Mouse (Mus musculus) heart, embryonic 16.5 days (tissue): ENCODE results near the gene Krtap6-1. TPM values are rescaled to one million over a fixed set of nuclear protein-coding genes. Genes with fewer than 3 reads are reported as not detected.

ENCODE experiments used
- polyA plus RNA-seq: library from polyadenylated mRNA; unstranded; fragments of >200 nt; fragmentation: Nextera tagmentation; extraction: Ambion mirVana; gene quantifications from 2 replicates; pipeline ENCODE4 v1.2.1, GENCODE M21; 2015

Gene Krtap6-1
- polyA plus RNA-seq, 1 experiment from 2014 or later, result not detected

Other genes with a start within 250 kb of the Krtap6-1 start
- gene Gm20741, start 219.5 kb upstream of the Krtap6-1 start, polyA plus RNA-seq, result not detected in 2 replicates
- not detected in 2 replicates for gene Krtap15, start 211.5 kb upstream of the Krtap6-1 start, polyA plus RNA-seq
- gene Krtap14, start 205.6 kb upstream of the Krtap6-1 start, polyA plus RNA-seq, result not detected in 2 replicates
- not detected in 2 replicates for gene Krtap19-1, start 162.3 kb upstream of the Krtap6-1 start, polyA plus RNA-seq
- not detected in 2 replicates for gene Krtap19-2, start 157.4 kb upstream of the Krtap6-1 start, polyA plus RNA-seq
- not detected in 2 replicates for gene Krtap19-3, start 153.7 kb upstream of the Krtap6-1 start, polyA plus RNA-seq
- not detected in 2 replicates for gene Krtap19-4, start 146.6 kb upstream of the Krtap6-1 start, polyA plus RNA-seq
- not detected in 2 replicates for gene Krtap19-5, start 135.2 kb upstream of the Krtap6-1 start, polyA plus RNA-seq
- not detected in 2 replicates for gene Krtap19-9b, start 99.4 kb upstream of the Krtap6-1 start, polyA plus RNA-seq
- not detected in 2 replicates for gene Krtap16-3, start 68.8 kb upstream of the Krtap6-1 start, polyA plus RNA-seq
- gene Krtap22-2, start 20.9 kb upstream of the Krtap6-1 start, polyA plus RNA-seq, result not detected in 2 replicates
- gene Gm10229, start 16.4 kb upstream of the Krtap6-1 start, polyA plus RNA-seq, result not detected in 2 replicates
- gene Gm10228, start 9.8 kb downstream of the Krtap6-1 start, polyA plus RNA-seq, result not detected in 2 replicates
- not detected in 2 replicates for gene Krtap6-5, start 16.2 kb downstream of the Krtap6-1 start, polyA plus RNA-seq
- gene 1110025L11Rik, start 32.3 kb downstream of the Krtap6-1 start, polyA plus RNA-seq, result not detected in 2 replicates
- gene Krtap6-3, start 52.3 kb downstream of the Krtap6-1 start, polyA plus RNA-seq, result not detected in 2 replicates
- not detected in 2 replicates for gene Gm6358, start 109.2 kb downstream of the Krtap6-1 start, polyA plus RNA-seq
- gene Gm10061, start 119.4 kb downstream of the Krtap6-1 start, polyA plus RNA-seq, result not detected in 2 replicates
- not detected in 2 replicates for gene Gm9789, start 126.3 kb downstream of the Krtap6-1 start, polyA plus RNA-seq
- not detected in 2 replicates for gene Gm7735, start 137.8 kb downstream of the Krtap6-1 start, polyA plus RNA-seq
- gene 1110057P08Rik, start 143.0 kb downstream of the Krtap6-1 start, polyA plus RNA-seq, result not detected in 2 replicates
- not detected in 2 replicates for gene Krtap20-2, start 174.2 kb downstream of the Krtap6-1 start, polyA plus RNA-seq